Mouse (Mus musculus): ENCODE data around the gene Snph.

The Snph gene

GRCm38 (mm10) chr2:151598068-151598467, 34.3 kb downstream of the Snph start:
- DNase-seq: no peak

- no peak for DNase-seq
Measured at GRCm38 (mm10) chr2:151587306-151587705, 45.1 kb downstream of the Snph start.

GRCm38 (mm10) chr2:151586807-151587206, 45.6 kb downstream of the Snph start:
- DNase-seq: no peak

DNA sequence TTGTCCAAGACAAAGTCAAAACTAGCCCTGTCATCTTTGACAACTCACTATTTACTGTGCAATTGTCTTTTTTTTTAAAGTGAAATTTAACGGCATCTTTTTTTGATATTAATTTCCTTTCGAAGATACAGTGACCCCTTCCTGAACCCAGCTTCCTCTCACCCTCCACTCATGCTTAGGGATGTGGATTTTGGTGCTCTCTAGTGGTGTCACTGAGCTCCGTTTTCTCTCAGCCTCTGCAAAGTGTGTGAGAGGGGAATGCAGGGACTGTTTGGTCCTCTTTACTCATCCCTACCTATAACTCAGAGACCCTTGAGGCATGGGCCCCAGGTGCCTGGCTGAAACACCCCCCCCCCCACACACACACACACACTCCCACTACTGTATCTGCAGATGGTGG, 46.5 kb downstream of the Snph start:
- no peak for DNase-seq

GRCm38 (mm10) chr2:151580945-151581344, 51.4 kb downstream of the Snph start:
- no peak for DNase-seq

GRCm38 (mm10) chr2:151579183-151579582, 53.2 kb downstream of the Snph start:
- DNase-seq: no peak

GRCm38 (mm10) chr2:151575699-151576389, 56.5 kb downstream of the Snph start:
- peak; percentile 95 for DNase-seq

GRCm38 (mm10) chr2:151575119-151575698, 57.2 kb downstream of the Snph start:
- DNase-seq: peak; percentile 74

- no peak for DNase-seq
Measured at GRCm38 (mm10) chr2:151574607-151575006, 57.8 kb downstream of the Snph start.

- no peak for DNase-seq
Measured at GRCm38 (mm10) chr2:151573667-151574066, 58.7 kb downstream of the Snph start.

DNA sequence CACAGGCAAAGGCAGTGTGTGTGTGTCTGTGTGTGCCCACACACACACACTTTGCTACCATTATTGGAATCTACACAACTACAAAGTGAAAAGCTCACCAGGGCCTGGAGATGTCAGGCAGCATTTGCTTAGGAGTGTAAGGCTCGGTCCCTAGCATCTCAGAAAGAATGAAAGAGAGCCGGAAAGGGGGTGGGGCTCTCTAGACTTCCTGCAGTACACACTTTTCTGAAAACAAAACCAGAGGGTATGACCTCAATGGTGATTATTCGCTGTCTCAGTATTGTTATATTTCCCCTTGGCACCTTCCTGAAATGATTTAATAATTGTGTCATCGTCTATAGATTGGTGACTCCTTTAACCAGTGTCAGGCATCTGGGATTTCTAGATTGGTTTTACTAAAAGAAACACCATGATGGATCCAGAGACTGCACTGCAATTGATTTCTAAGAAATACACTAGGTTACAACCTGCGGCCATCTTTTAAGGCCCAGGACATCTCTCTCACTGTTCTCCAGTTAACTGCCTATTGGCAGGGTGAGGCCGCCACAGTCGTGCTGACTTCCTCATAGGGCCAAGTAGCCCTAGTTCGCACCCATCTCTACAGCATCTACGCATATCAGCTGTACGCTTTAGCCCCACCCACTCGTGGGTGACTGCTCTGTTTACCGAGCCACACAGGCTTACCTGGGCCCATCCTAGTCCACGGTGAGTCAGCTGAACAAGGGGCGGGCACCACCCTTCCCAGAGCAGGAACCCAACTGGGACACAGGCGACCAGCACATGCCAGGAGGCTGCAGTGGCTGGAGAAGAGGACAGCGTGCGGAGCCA, 60.3 kb downstream of the Snph start, which contains the start of gene Sdcbp2:
Sdcbp2 (plus strand) TSS at position 750 of the 828 bp plus-strand sequence.
- no peak for DNase-seq

DNA sequence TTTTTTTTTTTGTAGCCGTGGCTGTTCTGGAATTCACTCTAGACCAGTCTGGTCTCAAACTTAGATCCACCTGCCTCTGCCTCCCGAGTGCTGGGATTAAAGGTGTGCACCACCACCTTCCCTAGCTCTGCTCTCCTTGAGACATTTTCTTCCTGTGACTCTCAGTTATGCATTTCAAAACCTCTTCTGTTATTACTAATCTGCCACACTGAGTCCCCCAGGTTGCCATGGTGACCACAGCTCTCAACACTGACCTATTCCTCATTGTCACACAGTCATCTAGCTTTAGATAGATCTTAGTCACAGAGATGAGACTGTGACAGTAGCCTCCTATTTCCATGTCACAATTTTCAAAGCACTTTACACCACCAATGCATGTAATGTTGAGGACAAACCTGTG, 62.9 kb downstream of the Snph start:
- DNase-seq: no peak

DNA sequence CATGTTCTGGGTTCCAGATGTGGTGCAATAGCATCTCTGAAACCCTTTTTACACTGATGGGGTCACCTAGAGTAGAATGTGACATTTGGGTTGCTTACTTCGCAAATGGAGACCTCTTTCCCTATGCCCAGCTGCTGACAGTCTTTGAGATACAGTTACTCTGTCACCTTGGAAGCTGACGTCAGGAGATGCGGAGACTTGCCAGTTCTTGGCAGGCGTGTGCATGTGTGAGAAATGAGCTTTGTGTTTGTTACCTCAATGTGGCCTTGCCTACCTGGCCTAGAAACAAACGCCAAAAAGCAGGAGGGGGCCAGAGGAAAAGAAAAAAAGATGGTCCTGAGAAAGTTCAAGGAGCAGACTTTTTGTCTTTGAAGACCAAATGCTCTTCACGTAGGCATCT, 65.5 kb downstream of the Snph start:
- DNase-seq: no peak

GRCm38 (mm10) chr2:151564986-151565385, 67.4 kb downstream of the Snph start:
- DNase-seq: peak; percentile 13

DNA sequence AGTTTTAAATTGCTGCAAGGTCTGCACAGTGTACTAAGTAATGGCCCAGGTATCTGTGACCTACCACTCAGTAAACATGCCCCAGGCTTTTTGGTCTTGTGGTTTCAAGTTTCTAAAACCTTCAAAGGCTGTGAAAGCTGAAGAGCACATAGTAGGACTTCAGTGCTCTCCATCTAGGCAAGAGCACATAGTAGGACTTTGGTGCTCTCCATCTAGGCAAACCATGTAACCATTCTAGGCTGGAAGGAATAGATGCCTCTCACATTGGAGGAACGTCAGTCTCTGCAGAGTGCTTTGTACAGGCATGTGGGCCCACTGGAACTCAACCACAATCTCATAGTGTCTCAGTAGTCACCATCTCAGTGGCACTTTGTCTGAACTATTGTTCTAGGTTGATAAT, 68.4 kb downstream of the Snph start:
- DNase-seq: no peak

DNA sequence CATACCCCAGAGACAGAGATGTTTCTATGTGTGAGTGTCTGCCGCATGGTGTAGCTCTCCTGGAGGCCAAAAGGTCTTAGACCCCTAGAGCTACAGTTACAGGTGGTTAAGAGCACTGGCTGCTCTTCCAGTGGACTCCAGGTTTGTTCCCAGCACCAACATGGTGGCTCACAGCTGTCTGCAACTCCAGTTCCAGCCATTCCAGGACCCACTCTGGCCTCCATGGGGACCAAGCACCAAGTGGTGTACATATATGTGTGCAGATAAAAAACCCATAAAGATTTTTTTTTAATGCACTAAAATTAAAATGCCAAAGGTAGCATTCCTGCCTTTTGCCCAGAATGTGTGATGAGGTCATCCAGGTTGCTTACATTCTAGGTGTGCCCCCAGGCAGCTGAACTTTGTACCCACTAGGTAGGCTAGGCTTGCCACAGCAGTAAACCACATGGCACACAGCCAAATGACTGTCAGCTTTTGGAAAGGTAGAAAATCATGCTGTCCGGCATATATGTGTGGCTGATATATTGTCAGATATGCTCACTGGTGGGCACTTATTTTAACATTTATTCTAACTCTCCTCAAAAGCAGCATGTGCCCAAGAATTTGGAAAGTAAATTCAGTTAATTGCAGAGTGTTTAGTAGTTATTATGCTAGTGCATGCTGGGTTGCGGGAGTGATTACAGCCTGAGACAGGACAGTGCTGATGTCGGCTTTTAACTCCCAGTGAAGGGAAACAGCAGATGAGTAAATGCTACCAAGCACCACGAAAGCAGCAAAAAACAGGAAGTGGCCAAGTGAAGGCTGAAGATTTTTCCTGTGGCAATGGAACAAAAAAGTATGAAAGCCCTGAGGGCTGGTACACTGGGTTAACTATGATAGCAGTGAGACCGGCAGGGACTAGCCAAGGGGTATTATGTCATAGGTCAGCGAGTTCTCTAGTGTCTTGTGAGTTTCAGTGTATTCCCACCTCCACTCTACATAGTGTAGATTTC, 69.2 kb downstream of the Snph start:
- no peak for DNase-seq

DNA sequence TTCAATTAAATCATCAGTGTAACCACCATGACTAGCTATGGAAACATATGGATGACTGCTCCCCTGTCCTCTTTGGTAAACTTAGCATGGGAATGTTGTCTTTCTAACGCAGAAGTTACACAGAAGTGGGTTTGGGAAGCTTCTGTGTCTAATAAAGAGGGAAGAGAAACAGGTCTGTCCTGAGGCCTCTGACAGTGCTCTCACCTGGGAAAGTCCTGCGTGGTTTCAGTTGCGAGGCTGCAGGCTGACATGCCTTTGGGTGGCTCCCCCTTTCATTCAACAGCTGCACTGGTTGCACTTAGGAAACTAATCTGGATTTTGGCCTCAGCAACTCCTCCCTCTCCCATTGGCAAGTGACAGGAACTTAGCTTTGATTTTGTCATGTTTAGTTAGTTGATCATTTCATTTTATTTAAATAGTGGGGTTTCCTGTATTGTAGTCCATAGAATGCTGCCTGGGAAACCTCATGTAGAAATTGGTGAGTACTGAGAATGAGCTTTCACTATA, 82.7 kb downstream of the Snph start:
- no peak for DNase-seq

GRCm38 (mm10) chr2:151546571-151546970, 85.8 kb downstream of the Snph start:
- DNase-seq: no peak

DNA sequence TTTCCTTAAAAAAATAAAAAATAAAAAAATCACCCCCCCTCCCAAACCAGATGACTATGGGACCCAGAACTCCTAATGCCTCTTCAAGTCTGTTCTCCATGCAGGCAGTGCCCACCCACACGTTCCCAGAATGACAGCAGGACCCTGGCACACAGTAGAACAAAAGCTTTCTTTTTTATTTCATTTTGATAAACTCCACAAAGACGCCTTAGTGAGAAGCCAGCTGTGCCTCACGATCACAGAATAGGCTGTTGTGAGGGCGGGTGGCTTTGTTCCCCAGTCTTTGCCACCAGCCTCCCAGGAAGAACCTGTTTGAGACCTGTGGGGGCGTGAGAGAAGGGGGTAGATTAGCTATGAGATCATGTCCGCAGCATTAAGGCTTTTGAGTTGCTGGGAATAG, 87.7 kb downstream of the Snph start:
- no peak for DNase-seq

DNA sequence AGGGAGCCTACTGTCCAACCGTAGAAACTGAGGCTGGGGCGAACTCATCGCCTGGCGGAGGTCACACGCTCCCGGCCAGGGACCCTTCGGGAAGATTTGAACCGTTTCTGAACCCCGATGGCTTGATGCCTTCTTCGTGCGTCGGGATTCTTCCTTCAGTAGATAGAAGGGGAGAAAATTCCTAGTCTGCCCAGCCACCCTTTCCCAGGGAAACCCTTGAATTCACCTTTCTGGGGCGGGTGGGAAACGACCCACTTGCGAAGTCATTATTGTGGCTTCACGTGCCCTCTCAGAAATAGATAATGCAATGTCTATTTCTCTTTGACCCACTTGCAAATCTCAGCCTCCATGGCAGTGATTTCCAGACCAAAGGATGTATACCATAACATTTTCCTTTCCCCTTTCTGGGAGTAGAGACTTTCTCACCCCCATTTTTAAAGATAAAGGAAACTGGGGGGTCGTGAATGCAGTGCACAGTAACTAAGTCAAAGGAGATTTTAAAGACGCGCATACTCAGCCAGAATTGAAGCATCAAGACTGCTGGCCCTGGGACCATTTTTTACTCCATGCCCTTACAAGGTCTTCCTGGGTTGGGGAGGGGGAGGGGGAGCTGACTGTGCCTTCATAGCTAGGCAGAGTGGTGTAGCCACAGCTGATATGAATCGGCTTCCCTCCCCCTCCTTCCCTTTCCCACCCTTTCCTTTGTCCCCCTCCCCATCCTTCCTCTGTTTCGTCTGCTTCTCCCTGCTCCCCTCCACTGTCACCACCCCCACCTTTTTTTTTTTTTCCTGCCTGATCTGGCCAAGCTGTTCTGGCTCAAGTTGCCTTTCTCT, 89.1 kb downstream of the Snph start:
- peak; percentile 82 for DNase-seq

- peak; percentile 97 for DNase-seq
Measured at GRCm38 (mm10) chr2:151542323-151543062, 89.9 kb downstream of the Snph start, which contains the start of gene Fkbp1a. Gene Fkbp1a, plus strand, starts transcription at chr2:151542483.
